Mouse (Mus musculus): ENCODE data around the gene March6.

- no peak for TF ChIP-seq POLR2A (IDR thresholded peaks at IDR 0.05; ENCODE audit: borderline replicate concordance, insufficient read depth, low read length)
- no peak for TF ChIP-seq CTCF (IDR thresholded peaks at IDR 0.05; ENCODE audit: borderline replicate concordance, insufficient read depth, low read depth, low read length)
These were observed 1.8 kb downstream of the March6 start for GRCm38 (mm10) chr15:31529103-31529502.

Data from cerebellum, adult 2 months (tissue).